Mouse (Mus musculus): ENCODE data around the gene Slc16a1. TPM values are rescaled to one million over a fixed set of nuclear protein-coding genes. Genes with fewer than 3 reads are reported as not detected.
A peak's percentile ranks its signal among the peaks of the same experiment; 100 is the strongest.

The Slc16a1 gene
- polyA plus RNA-seq, 1 experiment from 2014 or later = 45.9 TPM

DNA sequence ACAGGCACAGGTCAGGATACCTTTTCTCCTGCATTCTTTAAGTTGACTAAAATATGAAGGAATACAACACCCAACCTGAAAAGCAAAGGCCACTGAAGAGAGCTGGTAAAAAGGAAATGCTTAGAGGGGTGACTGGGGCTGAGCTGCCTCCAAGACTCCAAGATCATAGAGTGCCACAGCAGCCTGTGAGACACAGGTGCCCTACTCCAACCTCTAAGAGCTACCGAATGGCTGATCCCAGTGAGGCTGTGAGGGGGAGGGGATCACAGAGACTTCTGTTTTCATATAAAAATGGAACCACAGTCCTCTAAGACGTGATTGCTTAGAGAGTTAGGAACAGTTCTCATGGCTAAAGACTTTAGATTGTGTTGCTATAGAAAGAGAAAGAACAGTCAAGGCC, 23.3 kb upstream of the Slc16a1 start:
- WGBS = 75% methylated on average over 2 of the region's 2 CpGs
- Histone ChIP-seq H3K4me3 (no peak overlapping the region), H3K36me3 (replicated peaks) (no peaks in the 10 kb centered on the region), H3K27ac (replicated peaks) (no peak overlapping the region), H3K4me1 (peaks cover 9% of the 10 kb centered on the region), H3K27me3 (replicated peaks; ENCODE audit: low read depth, poor library complexity, severe bottlenecking) (no peaks in the 10 kb centered on the region), H3K9me3 (no peaks in the 10 kb centered on the region)
- no peak for DNase-seq (ENCODE audit: low spot score)

DNA sequence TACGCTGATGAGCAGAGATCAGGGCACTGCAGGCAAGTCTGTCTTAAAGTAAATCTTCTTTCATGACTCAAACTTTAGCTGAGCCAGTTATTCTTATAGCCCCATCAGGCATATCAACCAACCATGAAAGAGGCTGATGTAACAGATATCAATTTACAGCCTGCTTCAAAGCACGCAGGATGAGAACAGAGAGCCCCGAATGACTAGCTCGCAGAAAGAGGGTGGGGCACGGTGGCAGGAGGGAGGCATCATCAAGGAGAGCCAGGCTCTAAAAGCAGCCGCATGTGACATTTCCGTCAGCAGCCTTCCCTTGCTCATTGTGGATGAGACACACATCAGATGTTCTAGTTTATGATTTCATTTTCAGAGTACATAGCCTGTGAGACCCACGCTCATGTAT, 22.3 kb upstream of the Slc16a1 start:
- H3K27me3 ChIP-seq (replicated peaks; ENCODE audit: low read depth, poor library complexity, severe bottlenecking) = no peaks in the 10 kb centered on the region
- DNase-seq (ENCODE audit: low spot score) = no peak
- peaks cover 9% of the 10 kb centered on the region for H3K4me1 ChIP-seq
- no peak overlapping the region for H3K27ac ChIP-seq (replicated peaks)
- H3K4me3 ChIP-seq = no peak overlapping the region
- no peaks in the 10 kb centered on the region for H3K9me3 ChIP-seq
- WGBS = 53% methylated on average over 8 of the region's 8 CpGs
- H3K36me3 ChIP-seq (replicated peaks) = no peaks in the 10 kb centered on the region

DNA sequence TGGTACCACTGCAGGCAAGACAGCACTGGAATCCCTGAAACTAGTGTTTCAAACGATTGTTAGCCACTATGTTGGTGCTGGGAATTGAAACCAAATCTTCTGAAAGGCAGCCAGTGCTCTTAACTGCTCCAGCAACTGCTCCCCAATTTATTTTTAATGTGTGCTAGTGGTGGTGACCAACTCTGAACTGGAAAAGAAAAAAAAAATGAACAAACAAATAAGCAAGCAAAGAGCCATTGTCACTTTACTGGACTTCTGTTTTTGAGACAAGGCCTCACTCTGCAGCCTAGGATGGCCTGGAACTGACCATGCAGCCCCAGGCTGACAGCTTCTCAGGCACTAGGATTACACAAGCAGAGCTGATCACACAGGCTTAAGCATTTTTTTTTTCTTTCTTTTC, 16.6 kb upstream of the Slc16a1 start:
- 64% methylated on average over 1 of the region's 1 CpGs for WGBS
- no peaks in the 10 kb centered on the region for H3K9me3 ChIP-seq
- H3K4me1 ChIP-seq = no peaks in the 10 kb centered on the region
- H3K4me3 ChIP-seq = no peak overlapping the region
- H3K36me3 ChIP-seq (replicated peaks) = no peaks in the 10 kb centered on the region
- H3K27ac ChIP-seq (replicated peaks) = no peak overlapping the region
- DNase-seq (ENCODE audit: low spot score) = no peak
- H3K27me3 ChIP-seq (replicated peaks; ENCODE audit: low read depth, poor library complexity, severe bottlenecking) = no peaks in the 10 kb centered on the region

DNA sequence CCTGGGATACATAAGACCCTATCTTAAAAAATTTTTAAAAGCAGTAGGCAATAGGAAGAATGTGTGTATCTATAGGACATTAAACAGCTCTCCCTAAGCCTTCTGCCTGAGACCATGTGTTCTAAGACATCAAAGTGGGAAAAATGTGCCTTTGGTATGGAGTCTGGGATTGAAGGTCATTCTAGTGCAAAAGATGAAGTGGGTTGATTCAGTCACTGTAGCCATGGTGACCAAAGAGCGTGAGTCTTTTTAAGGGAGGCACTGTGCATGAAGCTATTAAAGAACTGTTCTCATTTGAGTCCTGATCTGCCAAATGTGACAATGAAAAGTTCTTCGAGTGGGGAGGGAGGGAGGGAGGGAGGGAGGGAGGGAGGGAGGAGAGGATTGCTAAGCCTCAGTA, 8.7 kb upstream of the Slc16a1 start:
- DNase-seq (ENCODE audit: low spot score) = no peak
- WGBS = 50% methylated on average over 2 of the region's 2 CpGs

DNA sequence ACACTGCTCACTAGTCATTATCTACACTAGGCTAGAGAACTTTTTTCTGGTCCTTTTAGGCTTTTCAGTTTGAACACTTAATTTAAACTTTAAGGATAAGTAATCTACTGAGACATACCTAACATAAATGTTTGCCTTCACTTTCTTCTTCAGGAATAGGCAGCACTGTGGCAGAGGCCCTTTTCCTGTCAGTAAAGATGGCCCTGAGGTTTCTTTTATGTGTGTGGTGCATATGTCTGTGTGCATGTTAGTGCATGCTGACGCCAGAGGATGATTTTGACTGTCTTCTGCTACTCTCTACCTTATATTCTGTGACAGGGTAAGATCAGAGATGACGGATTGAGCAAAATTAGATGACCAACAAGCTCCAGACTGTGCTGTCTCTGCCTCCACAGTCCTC, 7.5 kb upstream of the Slc16a1 start:
- H3K4me1 ChIP-seq = no peaks in the 10 kb centered on the region
- H3K27me3 ChIP-seq (replicated peaks; ENCODE audit: low read depth, poor library complexity, severe bottlenecking) = no peaks in the 10 kb centered on the region
- WGBS = 81% methylated on average over 2 of the region's 2 CpGs
- H3K4me3 ChIP-seq = no peak overlapping the region
- no peaks in the 10 kb centered on the region for H3K9me3 ChIP-seq
- DNase-seq (ENCODE audit: low spot score) = no peak
- H3K27ac ChIP-seq (replicated peaks) = no peak overlapping the region
- peaks cover 4% of the 10 kb centered on the region; the same call in 1 of the 2 replicates for H3K36me3 ChIP-seq (replicated peaks)

More for the DNA sequence above, 8.7 kb upstream of the Slc16a1 start:
- H3K9me3 ChIP-seq = no peaks in the 10 kb centered on the region
- no peaks in the 10 kb centered on the region for H3K27me3 ChIP-seq (replicated peaks; ENCODE audit: low read depth, poor library complexity, severe bottlenecking)
- H3K27ac ChIP-seq (replicated peaks) = no peak overlapping the region
- H3K36me3 ChIP-seq (replicated peaks) = peaks cover 4% of the 10 kb centered on the region; the same call in 1 of the 2 replicates
- no peaks in the 10 kb centered on the region for H3K4me1 ChIP-seq
- no peak overlapping the region for H3K4me3 ChIP-seq

DNA sequence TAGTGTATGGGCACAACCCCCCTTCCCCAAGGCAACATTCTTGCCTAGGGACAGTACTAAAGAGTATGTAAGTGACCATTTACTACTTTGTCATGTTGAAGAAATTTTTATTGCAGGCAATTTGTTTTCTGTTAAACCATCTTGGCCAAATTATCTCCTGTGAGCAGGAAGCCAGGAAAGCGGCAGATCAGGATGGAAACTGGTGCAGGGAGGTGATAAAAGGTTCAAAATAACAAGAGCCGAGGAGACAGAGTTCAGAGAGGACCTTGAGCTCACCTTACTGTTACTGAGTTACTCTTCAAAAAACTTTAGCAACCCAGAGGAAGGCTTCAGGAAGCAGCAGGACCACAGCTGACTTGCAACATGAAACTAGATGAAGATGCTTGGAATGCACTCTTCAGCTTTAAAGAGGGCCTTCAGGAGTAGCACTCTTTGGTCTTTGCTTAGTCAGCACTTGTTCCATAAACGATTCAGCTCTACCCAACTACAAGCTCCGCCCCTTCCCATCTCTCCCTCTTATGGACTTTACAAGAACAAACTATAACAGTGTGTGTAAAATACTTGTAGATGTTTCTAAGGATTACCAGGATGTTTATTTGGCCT, 5.8 kb upstream of the Slc16a1 start:
- Histone ChIP-seq H3K9me3 (no peaks in the 10 kb centered on the region), H3K4me1 (peaks cover 3% of the 10 kb centered on the region), H3K27ac (replicated peaks) (no peak overlapping the region), H3K4me3 (no peak overlapping the region), H3K27me3 (replicated peaks; ENCODE audit: low read depth, poor library complexity, severe bottlenecking) (no peaks in the 10 kb centered on the region), H3K36me3 (replicated peaks) (peaks cover 4% of the 10 kb centered on the region; the same call in 1 of the 2 replicates)
- DNase-seq (ENCODE audit: low spot score) = no peak
- WGBS = 84% methylated on average over 4 of the region's 4 CpGs

DNA sequence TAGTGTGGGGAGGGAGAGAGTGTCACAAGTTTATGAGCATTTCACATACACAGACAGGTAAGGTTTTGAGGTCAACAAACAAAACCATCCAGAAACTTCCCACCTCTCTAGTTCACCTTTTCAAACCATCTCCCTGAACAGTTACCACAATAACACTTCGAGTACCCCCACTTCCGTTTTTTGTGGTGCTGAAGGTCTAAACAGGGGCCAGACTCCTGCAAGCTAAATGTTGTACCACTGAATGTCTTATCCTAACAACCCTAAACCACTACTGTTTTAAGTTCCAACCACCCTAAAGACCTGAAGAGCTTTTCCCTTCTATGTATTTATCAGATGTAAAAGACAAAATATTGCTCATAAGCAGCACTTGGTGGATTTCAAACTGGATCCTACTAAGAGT, 2.0 kb upstream of the Slc16a1 start:
- Histone ChIP-seq H3K27ac (replicated peaks) (no peak overlapping the region), H3K4me1 (peaks cover 25% of the 10 kb centered on the region), H3K36me3 (replicated peaks) (peaks cover 4% of the 10 kb centered on the region; the same call in 1 of the 2 replicates), H3K4me3 (no peak overlapping the region), H3K27me3 (replicated peaks; ENCODE audit: low read depth, poor library complexity, severe bottlenecking) (no peaks in the 10 kb centered on the region), H3K9me3 (no peaks in the 10 kb centered on the region)
- no peak for DNase-seq (ENCODE audit: low spot score)
- 89% methylated on average over 2 of the region's 2 CpGs for WGBS

DNA sequence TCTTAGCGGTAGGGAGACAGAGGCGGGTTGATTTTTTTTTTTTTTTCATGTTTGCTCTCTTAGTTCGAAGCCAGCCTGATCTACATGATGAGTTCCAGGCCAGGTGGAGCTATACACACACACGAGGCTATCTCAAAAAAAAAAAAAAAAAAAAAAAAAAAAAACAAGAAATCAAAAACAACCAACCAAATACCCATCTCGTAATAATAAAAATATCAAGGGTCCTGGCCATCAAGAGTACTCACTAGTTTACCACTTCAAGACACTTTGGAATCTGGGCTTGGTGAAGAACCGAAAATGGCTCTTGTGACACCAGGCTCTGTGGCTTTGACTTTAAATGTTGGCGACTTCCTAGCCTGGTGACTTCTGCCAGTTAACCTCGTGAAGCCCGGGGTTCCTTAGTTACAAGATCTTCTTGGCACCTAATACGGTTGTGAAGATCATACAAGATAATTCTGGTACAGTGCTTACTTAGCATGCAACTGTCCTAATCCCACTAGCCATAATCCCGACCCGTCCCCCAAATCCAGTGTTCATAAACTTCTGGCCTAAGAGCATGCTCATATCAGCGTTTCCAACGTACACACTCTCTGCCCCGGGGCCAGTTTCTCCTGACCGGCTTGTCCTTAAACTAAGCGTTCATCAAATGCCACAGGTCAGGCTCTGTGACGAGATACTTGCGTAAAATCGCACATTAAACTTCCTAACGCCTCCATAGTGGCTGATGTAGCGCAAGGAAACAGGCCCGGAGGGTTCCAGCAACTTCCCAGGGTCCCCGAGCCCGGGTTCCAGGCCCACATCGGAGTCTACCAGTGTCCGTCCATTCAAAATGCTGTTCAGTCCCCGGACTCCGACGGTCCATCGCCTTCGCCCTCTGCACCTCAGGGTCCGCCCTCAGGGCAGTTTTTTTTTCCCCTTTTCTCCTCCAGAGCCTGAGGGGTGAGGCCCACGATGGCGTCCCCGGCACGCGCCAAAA, 753 bp upstream of the Slc16a1 start:
- DNase-seq (ENCODE audit: low spot score) = no peak
- Histone ChIP-seq H3K27me3 (replicated peaks; ENCODE audit: low read depth, poor library complexity, severe bottlenecking) (no peaks in the 10 kb centered on the region), H3K36me3 (replicated peaks) (no peaks in the 10 kb centered on the region), H3K4me3 (peak overlapping the region; percentile 96), H3K4me1 (peaks cover 25% of the 10 kb centered on the region), H3K27ac (replicated peaks) (peak overlapping the region; percentile 97), H3K9me3 (no peaks in the 10 kb centered on the region)
- WGBS = 14% methylated on average over 38 of the region's 38 CpGs

DNA sequence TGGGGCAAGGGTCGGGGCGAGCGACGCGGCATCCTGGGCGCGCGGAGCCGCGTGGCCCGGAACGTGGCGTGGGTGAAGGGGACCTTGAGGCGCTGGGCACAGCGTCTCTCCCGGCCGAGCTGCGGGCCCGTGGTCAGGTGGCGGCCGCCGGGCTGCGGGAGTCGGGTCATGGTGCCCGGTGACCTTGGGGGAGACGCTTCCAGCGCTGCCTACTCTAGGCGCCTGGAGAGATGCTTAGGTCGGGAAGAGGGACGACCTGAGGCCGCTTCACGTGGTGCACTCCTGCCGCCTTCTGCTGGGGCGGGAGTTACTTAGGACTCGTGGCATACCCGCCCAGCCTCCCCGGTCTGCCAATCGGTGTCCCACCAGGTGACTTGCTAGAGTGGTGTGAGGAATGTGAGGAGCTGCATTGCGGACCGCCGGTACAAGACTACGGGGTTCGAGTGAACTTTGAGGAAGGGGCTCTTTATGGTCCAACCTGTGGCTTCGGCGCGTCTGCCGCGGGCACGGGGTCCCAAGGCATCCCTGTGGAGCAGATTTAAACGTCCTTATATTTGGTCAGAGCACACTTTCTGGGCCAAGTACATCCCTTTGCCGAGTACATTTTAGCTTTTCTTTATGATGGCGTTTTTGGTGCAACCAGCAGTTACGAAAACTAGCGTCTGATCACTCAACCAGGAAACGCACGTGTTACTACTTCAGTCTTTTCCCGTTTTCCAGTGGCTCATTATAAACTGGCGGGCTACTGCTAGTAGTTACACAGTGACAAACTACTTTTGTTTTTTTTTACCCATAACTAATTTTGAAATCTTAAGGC, 672 bp downstream of the Slc16a1 start:
- Histone ChIP-seq H3K4me1 (peaks cover 25% of the 10 kb centered on the region), H3K36me3 (replicated peaks) (no peaks in the 10 kb centered on the region), H3K27ac (replicated peaks) (peak overlapping the region; percentile 97), H3K27me3 (replicated peaks; ENCODE audit: low read depth, poor library complexity, severe bottlenecking) (no peaks in the 10 kb centered on the region), H3K4me3 (peak overlapping the region; percentile 96), H3K9me3 (no peaks in the 10 kb centered on the region)
- under 1% methylated on average over 58 of the region's 58 CpGs for WGBS
- DNase-seq (ENCODE audit: low spot score) = peak; percentile 83

DNA sequence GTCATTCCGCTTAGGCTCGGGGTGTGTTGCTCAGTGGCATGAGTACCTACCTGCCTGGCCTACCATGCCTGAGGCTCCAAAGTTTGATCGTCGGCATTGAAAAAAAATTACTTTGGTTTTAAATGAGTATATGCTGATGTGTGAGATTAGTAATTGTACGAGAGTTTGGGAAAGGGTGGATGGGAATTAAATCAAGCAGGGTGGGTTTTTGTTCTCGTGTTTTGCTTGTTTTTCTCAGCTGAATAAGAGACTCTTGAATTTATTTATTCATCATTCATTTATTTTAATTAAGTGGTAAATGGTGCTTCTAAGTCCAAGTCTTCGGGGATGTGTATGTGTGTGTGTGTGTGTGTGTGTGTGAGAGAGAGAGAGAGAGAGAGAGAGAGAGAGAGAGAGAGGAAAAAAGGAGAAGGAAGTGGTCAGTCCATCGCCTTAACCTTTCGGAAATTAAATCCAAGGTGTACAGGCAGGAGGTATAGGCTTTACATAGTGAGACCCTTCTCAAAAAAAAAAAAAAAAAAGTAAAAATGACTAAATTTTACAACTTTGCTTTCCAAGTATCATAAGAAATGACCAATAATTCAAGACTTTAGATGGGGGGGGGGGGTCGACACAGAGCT, 1.4 kb downstream of the Slc16a1 start:
- no peak for DNase-seq (ENCODE audit: low spot score)
- Histone ChIP-seq H3K27me3 (replicated peaks; ENCODE audit: low read depth, poor library complexity, severe bottlenecking) (no peaks in the 10 kb centered on the region), H3K27ac (replicated peaks) (no peak overlapping the region), H3K4me1 (peaks cover 25% of the 10 kb centered on the region), H3K4me3 (peak overlapping the region; percentile 96), H3K36me3 (replicated peaks) (no peaks in the 10 kb centered on the region), H3K9me3 (no peaks in the 10 kb centered on the region)
- 12% methylated on average over 10 of the region's 10 CpGs for WGBS

DNA sequence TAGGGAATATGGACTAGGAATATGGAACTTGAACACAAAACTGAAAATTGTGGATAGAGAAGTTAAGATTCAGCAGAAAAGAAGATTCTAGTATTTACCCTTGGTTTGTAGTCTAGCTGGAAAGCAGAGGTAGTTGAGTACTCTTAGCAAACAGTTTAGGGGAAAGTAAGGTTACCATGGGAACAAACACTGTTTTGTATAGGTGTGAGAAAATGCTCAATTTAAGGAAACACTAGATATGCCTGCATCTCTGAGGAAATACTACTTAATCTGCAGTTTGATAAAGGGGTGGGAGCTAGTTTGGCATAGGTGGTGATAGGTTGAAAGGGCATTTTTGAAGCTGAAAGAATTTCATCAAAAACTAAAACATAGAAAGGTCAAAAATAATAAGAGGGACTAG, 2.4 kb downstream of the Slc16a1 start:
- Histone ChIP-seq H3K27me3 (replicated peaks; ENCODE audit: low read depth, poor library complexity, severe bottlenecking) (no peaks in the 10 kb centered on the region), H3K36me3 (replicated peaks) (no peaks in the 10 kb centered on the region), H3K4me1 (peaks cover 25% of the 10 kb centered on the region), H3K9me3 (no peaks in the 10 kb centered on the region), H3K4me3 (no peak overlapping the region), H3K27ac (replicated peaks) (no peak overlapping the region)
- no peak for DNase-seq (ENCODE audit: low spot score)

DNA sequence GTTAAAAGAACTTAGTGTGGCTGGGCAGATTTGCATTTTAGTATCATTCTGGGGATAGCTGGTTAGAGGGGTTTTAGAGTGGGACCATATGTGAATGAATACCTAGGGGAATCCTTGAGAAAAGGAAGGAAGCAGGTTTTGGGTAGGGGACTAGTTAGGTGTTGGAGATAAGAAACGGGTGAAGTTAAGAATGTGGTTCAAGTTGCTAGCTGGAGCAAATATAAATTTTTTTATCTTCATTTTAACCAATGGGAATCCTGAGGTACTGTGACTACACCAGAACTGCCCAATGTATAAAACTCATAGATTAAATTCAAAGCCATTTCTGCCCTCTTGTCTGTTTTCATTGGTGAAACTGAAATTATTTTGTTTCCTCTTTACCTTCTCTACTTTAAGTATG, 2.8 kb downstream of the Slc16a1 start:
- H3K36me3 ChIP-seq (replicated peaks) = no peaks in the 10 kb centered on the region
- H3K4me3 ChIP-seq = no peak overlapping the region
- no peaks in the 10 kb centered on the region for H3K9me3 ChIP-seq
- H3K27me3 ChIP-seq (replicated peaks; ENCODE audit: low read depth, poor library complexity, severe bottlenecking) = no peaks in the 10 kb centered on the region
- H3K27ac ChIP-seq (replicated peaks) = no peak overlapping the region
- DNase-seq (ENCODE audit: low spot score) = no peak
- 67% methylated on average over 1 of the region's 1 CpGs for WGBS
- H3K4me1 ChIP-seq = peaks cover 25% of the 10 kb centered on the region

All from embryonic facial prominence, embryonic 10.5 days (tissue).